Mouse (Mus musculus): ENCODE data around the gene Nlrp3. TPM values are rescaled to one million over a fixed set of nuclear protein-coding genes. Genes with fewer than 3 reads are reported as not detected.

The Nlrp3 gene
- polyA plus RNA-seq, 1 experiment from 2014 or later, result 0.80 TPM

DNA sequence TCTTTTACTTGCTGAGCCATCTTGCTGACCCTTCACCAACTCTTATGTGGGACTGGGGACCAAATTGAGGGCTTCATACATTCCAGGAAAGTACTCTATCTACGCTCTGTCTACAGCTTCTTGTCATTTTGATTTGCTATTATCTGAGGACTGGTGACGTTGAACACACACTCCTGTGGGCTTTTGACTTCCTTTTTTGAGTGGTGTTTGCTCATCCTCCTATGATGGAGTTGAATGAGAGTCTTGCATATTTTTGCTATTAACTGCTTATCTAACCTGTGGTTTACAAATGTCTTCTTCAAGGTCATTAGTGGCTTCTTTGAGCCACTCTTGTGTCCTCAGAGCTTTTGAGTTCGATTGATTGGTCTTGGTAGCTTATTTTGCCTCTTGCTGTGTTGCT lies 1.2 kb upstream of the Nlrp3 start:
- no peaks in the 10 kb centered on the region for H3K9me3 ChIP-seq (ENCODE audit: low read length)
- peaks cover 16% of the 10 kb centered on the region for H3K4me1 ChIP-seq (ENCODE audit: insufficient read depth)
- ATAC-seq, result no peak
- H3K4me3 ChIP-seq (ENCODE audit: low read depth, low read length), result no peak overlapping the region
- H3K9ac ChIP-seq (replicated peaks), result no peak overlapping the region
- DNase-seq, result no peak
- 29% methylated on average over 3 of the region's 3 CpGs for whole genome bisulfite sequencing (ENCODE audit: insufficient replicate concordance)
- no peaks in the 10 kb centered on the region for H3K36me3 ChIP-seq (replicated peaks; ENCODE audit: insufficient read depth, low read length)
- H3K27me3 ChIP-seq (ENCODE audit: insufficient read depth, low read length), result no peaks in the 10 kb centered on the region
- H3K4me2 ChIP-seq (ENCODE audit: low read depth, low read length), result no peak overlapping the region
- no peak overlapping the region for H3K27ac ChIP-seq (ENCODE audit: low read depth)
- TF ChIP-seq EP300 (IDR thresholded peaks at IDR 0.05; ENCODE audit: low read depth), result no peak
- no peak for TF ChIP-seq CTCF (IDR thresholded peaks at IDR 0.05; ENCODE audit: low read depth)

DNA sequence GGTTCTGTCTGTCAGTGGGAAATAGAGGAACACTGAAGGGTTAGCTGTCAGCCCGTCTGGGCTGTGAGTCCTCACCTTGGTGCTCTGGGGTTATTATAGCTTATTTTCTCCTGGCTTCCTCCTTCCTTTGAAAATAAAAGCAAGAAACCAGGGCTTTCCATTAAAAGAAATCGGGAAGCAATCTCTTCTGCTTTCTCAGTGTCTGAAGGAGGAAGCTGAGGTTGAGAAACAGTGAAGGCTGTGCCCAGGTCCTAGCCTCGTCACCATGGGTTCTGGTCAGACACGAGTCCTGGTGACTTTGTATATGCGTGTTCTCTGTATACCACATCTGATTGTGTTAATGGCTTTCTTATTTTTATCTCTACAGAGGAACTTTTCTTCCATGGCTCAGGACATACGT lies 1.1 kb downstream of the Nlrp3 start:
- peak; percentile 41 for ATAC-seq
- no peak for DNase-seq
- WGBS (ENCODE audit: insufficient replicate concordance), result 29% methylated on average over 6 of the region's 6 CpGs

DNA sequence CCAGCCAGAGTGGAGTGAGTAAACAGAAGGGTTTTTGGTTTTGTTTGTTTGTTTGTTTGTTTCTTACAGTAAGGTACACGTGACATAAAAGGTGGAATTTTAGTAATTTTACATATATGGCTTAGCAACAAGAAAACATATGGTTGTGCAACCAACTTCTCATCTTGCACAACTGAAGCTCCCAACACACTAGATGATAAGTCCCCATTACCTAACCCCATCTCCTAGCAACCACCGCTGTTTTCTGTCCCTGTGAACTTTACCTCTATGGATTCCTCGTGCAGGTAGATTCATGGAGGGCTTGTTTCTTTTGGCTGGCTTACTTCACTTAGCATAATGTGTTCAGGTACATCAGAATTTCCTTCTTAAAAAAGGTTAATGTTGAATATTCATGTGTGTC lies 2.0 kb downstream of the Nlrp3 start:
- ATAC-seq, result peak; percentile 87
- peak; percentile 50 for DNase-seq

More for the DNA sequence above, 1.1 kb downstream of the Nlrp3 start:
- no peaks in the 10 kb centered on the region for H3K27me3 ChIP-seq (ENCODE audit: insufficient read depth, low read length)
- H3K36me3 ChIP-seq (replicated peaks; ENCODE audit: insufficient read depth, low read length), result no peaks in the 10 kb centered on the region
- H3K4me1 ChIP-seq (ENCODE audit: insufficient read depth), result peaks cover 16% of the 10 kb centered on the region
- H3K4me2 ChIP-seq (ENCODE audit: low read depth, low read length), result no peak overlapping the region
- H3K9ac ChIP-seq (replicated peaks), result no peak overlapping the region
- TF ChIP-seq CTCF (IDR thresholded peaks at IDR 0.05; ENCODE audit: low read depth) (no peak), EP300 (IDR thresholded peaks at IDR 0.05; ENCODE audit: low read depth) (no peak)
- peak overlapping the region; percentile 60 for H3K27ac ChIP-seq (ENCODE audit: low read depth)
- no peak overlapping the region for H3K4me3 ChIP-seq (ENCODE audit: low read depth, low read length)
- H3K9me3 ChIP-seq (ENCODE audit: low read length), result no peaks in the 10 kb centered on the region

DNA sequence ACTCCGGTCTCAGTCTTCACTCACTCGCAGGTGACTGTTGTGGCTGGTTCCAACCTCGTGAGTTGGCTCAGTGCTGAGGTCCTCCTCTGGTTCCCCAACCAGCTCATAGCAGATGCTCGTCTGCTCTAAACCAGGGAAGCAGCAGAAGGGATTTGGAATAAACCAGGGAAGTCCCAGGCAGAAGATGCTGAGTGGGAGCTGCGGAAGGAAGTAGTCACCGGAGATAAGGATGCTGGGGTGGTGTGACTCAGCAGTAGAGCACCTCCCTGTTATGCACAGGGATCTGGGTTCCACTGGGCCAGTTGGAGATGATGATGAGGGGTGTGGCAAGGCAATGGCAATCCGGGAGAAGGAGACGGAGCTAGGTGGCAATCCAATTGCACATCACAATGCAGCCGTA lies 2.6 kb downstream of the Nlrp3 start:
- Histone ChIP-seq H3K4me2 (ENCODE audit: low read depth, low read length) (peak overlapping the region; percentile 27; the same call in 1 of the 2 replicates), H3K9ac (replicated peaks) (no peak overlapping the region), H3K27me3 (ENCODE audit: insufficient read depth, low read length) (no peaks in the 10 kb centered on the region), H3K36me3 (replicated peaks; ENCODE audit: insufficient read depth, low read length) (no peaks in the 10 kb centered on the region), H3K4me3 (ENCODE audit: low read depth, low read length) (no peak overlapping the region; the same call in 1 of the 2 replicates), H3K9me3 (ENCODE audit: low read length) (no peaks in the 10 kb centered on the region), H3K4me1 (ENCODE audit: insufficient read depth) (peaks cover 16% of the 10 kb centered on the region), H3K27ac (ENCODE audit: low read depth) (no peak overlapping the region)
- 66% methylated on average over 9 of the region's 9 CpGs for WGBS (ENCODE audit: insufficient replicate concordance)
- no peak for ATAC-seq
- DNase-seq, result no peak
- no peak for TF ChIP-seq CTCF (IDR thresholded peaks at IDR 0.05; ENCODE audit: low read depth)
- TF ChIP-seq EP300 (IDR thresholded peaks at IDR 0.05; ENCODE audit: low read depth), result no peak

More for the DNA sequence above, 2.0 kb downstream of the Nlrp3 start:
- 35% methylated on average over 3 of the region's 3 CpGs for WGBS (ENCODE audit: insufficient replicate concordance)
- Histone ChIP-seq H3K4me2 (ENCODE audit: low read depth, low read length) (peak overlapping the region; percentile 27), H3K27ac (ENCODE audit: low read depth) (0 out of 2 replicates have a peak overlapping the region, but pooled peaks have one; percentile 32), H3K36me3 (replicated peaks; ENCODE audit: insufficient read depth, low read length) (no peaks in the 10 kb centered on the region), H3K4me1 (ENCODE audit: insufficient read depth) (peaks cover 16% of the 10 kb centered on the region), H3K4me3 (ENCODE audit: low read depth, low read length) (no peak overlapping the region; the same call in 1 of the 2 replicates), H3K9me3 (ENCODE audit: low read length) (no peaks in the 10 kb centered on the region), H3K9ac (replicated peaks) (no peak overlapping the region), H3K27me3 (ENCODE audit: insufficient read depth, low read length) (no peaks in the 10 kb centered on the region)
- TF ChIP-seq CTCF (IDR thresholded peaks at IDR 0.05; ENCODE audit: low read depth) (no peak), EP300 (IDR thresholded peaks at IDR 0.05; ENCODE audit: low read depth) (peak; percentile 26; the same call in 1 of the 2 replicates)

DNA sequence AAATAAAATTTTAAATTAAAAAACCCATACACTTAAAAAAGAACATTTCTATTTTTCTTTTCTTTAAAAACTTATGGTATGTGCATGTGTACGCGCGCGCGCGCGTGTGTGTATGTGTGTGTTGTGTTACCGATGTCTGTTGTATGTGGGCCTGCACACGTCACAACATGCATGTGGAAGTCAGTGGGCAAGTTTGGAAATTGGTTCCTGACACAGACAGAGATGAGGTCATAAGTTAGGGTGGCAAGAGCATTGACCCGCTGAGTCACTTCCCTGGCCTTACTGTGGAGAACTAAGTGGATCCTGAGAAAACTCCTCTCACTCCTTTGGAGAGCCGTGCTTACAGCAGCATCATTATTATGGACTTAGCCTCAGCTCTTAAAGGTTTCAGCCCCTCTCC lies 12.8 kb downstream of the Nlrp3 start:
- Histone ChIP-seq H3K9ac (replicated peaks) (no peak overlapping the region), H3K27ac (ENCODE audit: low read depth) (no peak overlapping the region), H3K4me2 (ENCODE audit: low read depth, low read length) (no peak overlapping the region), H3K9me3 (ENCODE audit: low read length) (no peaks in the 10 kb centered on the region), H3K4me3 (ENCODE audit: low read depth, low read length) (no peak overlapping the region), H3K27me3 (ENCODE audit: insufficient read depth, low read length) (no peaks in the 10 kb centered on the region), H3K4me1 (ENCODE audit: insufficient read depth) (no peaks in the 10 kb centered on the region), H3K36me3 (replicated peaks; ENCODE audit: insufficient read depth, low read length) (no peaks in the 10 kb centered on the region)
- TF ChIP-seq EP300 (IDR thresholded peaks at IDR 0.05; ENCODE audit: low read depth), result no peak
- TF ChIP-seq CTCF (IDR thresholded peaks at IDR 0.05; ENCODE audit: low read depth), result no peak
- no peak for DNase-seq
- 89% methylated on average over 11 of the region's 11 CpGs for WGBS (ENCODE audit: insufficient replicate concordance)
- ATAC-seq, result no peak

DNA sequence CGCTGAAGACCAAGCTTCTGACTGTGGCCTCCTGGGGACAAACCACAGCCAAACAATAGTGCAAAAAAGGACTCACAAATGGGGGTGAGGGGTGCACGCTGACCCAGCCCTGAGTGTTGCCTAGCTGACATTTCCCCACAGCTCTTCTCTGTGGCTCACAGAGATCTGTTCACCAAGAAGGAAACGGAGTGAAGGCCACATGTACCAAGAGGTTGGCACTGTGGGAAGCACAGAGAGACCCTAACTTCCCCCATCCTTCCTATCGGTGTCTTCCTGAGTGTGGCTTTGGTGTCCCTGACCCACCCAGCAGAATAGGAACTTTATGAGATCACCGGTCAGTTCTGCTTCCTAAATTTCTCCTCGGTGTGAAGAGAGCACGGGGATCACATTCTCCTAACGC lies 13.2 kb downstream of the Nlrp3 start:
- H3K36me3 ChIP-seq (replicated peaks; ENCODE audit: insufficient read depth, low read length), result no peaks in the 10 kb centered on the region
- H3K9me3 ChIP-seq (ENCODE audit: low read length), result no peaks in the 10 kb centered on the region
- no peak overlapping the region for H3K4me3 ChIP-seq (ENCODE audit: low read depth, low read length)
- H3K27me3 ChIP-seq (ENCODE audit: insufficient read depth, low read length), result no peaks in the 10 kb centered on the region
- H3K4me1 ChIP-seq (ENCODE audit: insufficient read depth), result no peaks in the 10 kb centered on the region
- no peak overlapping the region for H3K9ac ChIP-seq (replicated peaks)
- no peak overlapping the region for H3K4me2 ChIP-seq (ENCODE audit: low read depth, low read length)
- ATAC-seq, result no peak
- no peak overlapping the region for H3K27ac ChIP-seq (ENCODE audit: low read depth)
- TF ChIP-seq CTCF (IDR thresholded peaks at IDR 0.05; ENCODE audit: low read depth), result no peak
- no peak for TF ChIP-seq EP300 (IDR thresholded peaks at IDR 0.05; ENCODE audit: low read depth)
- no peak for DNase-seq
- 33% methylated on average over 8 of the region's 8 CpGs for WGBS (ENCODE audit: insufficient replicate concordance)

DNA sequence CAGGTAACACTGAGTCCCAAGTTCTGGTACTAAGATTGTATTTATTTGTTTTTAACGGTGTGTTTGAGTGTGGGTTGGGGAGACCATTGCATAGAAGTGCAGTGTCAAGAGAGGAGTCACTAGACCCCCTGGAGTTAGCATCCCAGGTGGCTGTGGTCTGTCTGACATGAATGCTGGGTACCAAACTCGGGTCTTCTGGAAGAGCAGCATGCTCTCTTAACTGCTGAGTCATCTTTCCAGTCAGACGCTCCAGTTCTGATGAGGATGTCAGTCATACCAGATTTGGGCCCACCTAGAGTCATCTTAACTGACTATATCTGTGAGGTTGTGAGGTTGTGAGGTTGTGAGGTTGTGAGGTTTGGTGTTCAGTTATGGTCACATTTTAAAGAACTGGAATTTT lies 19.5 kb downstream of the Nlrp3 start:
- no peak overlapping the region for H3K9ac ChIP-seq (replicated peaks)
- H3K4me1 ChIP-seq (ENCODE audit: insufficient read depth), result no peaks in the 10 kb centered on the region
- no peak overlapping the region for H3K4me3 ChIP-seq (ENCODE audit: low read depth, low read length)
- no peaks in the 10 kb centered on the region for H3K36me3 ChIP-seq (replicated peaks; ENCODE audit: insufficient read depth, low read length)
- DNase-seq, result no peak
- H3K27ac ChIP-seq (ENCODE audit: low read depth), result no peak overlapping the region
- WGBS (ENCODE audit: insufficient replicate concordance), result 43% methylated on average over 3 of the region's 3 CpGs
- TF ChIP-seq EP300 (IDR thresholded peaks at IDR 0.05; ENCODE audit: low read depth) (no peak), CTCF (IDR thresholded peaks at IDR 0.05; ENCODE audit: low read depth) (no peak)
- no peaks in the 10 kb centered on the region for H3K27me3 ChIP-seq (ENCODE audit: insufficient read depth, low read length)
- H3K4me2 ChIP-seq (ENCODE audit: low read depth, low read length), result no peak overlapping the region
- H3K9me3 ChIP-seq (ENCODE audit: low read length), result no peaks in the 10 kb centered on the region
- no peak for ATAC-seq

All from liver, postnatal 0 days (tissue).